Mouse (Mus musculus) induced T-regulatory cell, adult 2 months (primary cell): ENCODE results near the gene Lama1.
"Not testable (repeated sequence)": the region's sequence is repeated elsewhere in the genome, so short reads cannot be mapped to it uniquely, and the experiment has no call there.

ENCODE experiments used
- DNase-seq: peaks from one replicate; pipeline ENCODE4 v3.0.0-alpha.2; 2012; ENCODE audit warnings: low read depth

Gene Lama1

DNA sequence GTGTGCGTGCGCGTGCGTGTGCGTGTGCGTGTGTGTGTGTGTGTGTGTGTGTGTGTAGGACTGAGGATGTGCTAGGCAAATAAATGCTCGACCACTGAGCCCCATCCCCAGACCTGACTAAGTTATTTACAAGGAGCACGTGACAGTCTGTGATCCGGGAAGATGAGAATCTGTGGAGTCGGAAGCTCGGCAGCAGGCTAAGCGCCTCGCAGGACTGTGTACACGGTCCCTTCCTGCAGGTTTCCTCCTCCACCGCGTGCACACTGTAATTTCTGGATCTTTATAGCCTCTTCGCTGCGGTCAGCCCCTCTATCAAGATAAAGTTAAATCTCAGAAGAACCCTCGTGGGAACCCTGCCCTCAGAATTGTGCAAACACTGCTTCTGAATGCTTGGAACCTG, 18.4 kb downstream of the Lama1 start:
- DNase-seq: no peak

DNA sequence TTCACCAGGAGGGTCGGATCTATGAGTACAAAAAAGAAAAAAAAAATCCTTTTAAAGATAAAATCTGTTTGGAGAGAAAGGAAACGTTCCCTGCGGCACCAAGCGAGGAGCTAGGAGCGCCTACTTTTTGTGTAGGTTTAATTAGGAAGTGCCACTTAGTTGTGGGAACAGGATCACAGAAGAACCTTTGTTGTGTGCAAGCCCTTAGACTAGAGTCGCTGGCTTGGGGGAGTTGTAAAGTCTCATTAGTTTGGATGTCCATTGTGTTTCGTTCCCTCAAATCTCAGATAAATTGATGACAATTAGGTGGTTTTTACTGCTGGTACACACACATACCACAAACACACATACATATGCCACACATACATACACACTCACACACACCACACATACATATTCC, 25.0 kb downstream of the Lama1 start:
- DNase-seq: no peak

DNA sequence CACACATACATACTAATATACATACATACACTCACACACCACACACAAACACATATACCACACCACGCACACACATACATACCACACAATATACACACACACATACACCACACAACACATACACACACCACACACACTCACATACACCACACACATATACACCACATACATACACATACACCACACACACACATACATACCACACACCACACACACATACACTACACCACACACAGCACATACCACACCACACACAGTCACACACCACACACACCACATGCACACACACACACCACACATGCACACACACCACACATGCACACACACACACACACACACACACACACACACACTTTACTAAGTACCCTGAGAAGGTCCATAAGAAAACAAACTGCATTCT, 25.5 kb downstream of the Lama1 start:
- DNase-seq: no peak

DNA sequence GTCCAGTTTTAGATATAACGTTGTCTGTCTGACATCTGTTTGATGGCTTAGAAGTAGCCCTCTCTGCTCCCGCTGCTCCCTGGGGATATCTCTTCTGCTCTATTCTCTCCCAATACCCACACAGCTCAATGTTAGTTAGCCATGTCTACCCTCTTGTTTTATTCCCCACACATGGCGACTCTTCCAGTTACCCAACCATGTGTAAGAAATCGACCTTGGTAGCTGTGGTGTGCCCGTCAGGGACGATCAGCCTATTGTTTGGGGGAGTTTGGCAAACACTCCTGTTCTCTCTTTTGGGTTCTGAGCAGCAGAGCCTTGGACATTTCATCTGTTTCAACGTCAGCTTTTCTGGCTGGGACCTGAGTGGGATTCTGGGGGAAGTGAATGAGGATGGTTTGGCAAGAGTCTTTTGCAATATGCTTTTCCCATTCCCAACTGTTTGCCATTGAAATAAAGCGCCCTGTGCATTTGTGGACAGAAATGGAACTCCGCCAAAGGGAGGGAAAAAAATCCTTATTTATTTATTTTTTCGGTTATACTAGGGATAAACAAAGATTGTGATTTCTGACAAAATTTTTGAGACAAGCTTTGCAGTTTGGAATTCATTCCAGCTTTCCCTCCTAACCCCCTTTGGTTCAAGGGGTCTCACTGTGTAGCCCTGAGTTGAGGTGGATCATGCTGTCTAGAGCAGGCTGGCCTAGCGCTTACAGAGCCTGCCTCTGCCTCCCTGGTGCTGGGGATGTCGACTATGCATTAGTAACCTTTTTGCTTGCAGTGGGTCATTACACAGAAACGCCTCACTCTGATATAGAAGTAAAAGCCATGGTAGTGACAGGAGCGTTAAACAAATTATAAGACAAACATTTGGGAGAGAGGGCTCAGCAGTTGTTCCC, 26.4 kb downstream of the Lama1 start:
- no peak for DNase-seq

DNA sequence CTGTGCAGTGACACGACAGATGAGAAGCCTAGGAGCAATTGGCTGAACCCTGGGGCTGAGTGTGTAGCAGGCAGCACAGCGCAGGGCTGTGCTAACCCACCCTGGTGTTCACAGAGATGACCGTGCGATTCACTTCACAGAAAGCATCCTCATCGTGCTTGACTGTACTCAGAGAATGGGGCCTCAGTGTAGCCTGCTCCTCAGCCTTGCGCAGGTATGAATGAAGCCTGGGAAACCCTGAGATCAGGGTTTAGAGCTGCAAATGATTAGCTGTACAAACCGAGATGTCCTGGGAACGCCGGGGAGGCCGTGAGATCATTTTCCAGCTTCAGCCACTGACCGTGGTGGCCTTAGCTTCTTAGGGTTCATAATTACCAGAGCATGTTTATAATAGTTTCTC, 29.5 kb downstream of the Lama1 start:
- DNase-seq: no peak

DNA sequence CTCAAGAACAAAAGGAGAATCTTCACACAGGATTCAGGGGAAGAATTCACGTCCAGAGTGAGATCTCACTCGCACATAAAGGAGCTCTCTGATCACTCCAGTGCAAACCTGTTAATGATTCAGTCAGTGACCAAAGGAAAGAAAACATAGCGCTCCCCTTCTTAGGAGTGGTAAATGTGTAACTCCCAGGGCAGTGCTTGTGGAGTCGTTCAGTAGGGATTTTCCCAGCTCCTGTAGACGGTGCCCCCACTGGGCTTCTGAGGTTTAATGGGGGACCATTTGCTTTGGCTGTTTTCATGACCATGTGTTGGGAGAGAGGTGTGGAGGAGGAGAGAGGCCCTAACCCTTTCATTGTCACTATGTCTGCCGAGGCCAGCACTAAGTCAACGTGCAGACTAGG, 31.7 kb downstream of the Lama1 start:
- DNase-seq: no peak

DNA sequence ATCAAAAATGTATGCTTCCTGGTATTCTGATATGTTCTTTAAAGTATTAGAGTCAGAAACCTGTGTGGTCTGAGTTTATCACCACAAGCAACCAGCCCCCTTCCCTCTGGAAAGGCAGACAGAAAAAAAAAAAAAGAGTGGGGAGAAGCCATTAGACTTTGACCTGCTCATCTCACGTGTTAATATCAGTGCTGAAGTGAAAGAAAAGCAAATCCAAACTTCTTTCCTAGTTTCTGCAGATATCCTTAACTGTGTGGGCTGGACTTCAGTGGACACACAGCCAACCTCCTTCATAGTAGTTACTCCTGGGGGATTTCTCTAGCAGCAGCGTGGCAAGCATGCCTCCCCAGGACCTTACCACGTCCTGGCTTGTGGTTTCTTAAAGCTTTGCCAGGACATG, 34.0 kb downstream of the Lama1 start:
- no peak for DNase-seq

DNA sequence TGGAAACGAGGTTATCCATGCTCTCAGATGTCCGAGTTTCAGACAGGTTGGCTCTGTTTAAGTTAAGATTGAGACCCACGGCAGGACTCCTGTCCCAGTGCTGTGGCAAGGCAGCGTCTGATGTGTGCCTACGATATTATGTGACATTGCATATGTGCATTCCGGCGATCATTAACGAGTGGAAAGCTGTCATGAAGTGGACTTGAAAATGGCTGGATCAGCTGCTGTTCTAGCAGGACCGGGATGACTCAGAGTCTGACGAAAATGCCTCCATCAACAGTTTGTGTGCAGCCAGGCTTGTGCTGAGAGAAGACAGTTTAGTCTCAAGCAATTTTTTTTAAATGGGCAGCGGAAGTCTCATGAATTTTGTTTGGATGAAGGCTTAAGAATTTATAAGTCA, 34.9 kb downstream of the Lama1 start:
- no peak for DNase-seq

DNA sequence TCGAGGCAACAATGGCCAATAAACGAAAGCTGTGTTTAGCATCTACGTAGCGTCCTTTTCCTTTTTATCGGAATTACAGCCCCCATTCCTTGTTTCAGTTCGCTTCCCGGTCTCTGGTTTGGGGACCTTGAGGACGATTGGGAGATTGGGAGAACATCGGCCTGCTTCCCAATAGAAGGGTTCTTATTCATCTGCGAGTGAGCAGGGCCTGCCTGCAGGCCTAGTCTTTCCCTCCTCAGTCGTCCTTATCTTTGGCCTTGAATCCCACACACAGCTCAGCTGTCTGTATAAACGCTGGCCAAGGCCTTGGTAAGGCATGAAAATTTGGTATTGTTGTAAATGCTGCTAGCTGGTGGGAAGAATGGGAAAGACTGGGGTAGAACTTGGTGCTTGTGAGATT, 36.5 kb downstream of the Lama1 start:
- no peak for DNase-seq

DNA sequence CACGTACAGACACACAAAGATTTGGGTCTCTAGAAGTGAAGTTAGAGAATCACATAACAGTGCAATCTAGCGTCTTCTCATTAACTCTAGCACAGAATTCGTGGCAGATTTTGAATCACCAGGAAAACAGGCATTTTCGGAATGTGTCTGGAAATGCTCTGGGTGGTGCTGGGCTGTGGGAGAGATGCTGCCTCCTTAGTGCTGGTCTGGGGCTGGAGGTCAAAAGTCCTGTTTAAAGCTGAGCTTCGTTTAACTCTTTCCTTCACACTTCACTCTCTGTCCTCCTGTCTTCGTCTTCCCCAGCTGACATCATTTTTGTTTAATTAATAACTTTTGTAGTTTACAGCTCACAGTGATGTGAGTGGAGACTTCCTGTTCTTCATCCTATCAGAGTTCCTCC, 38.7 kb downstream of the Lama1 start:
- no peak for DNase-seq

DNA sequence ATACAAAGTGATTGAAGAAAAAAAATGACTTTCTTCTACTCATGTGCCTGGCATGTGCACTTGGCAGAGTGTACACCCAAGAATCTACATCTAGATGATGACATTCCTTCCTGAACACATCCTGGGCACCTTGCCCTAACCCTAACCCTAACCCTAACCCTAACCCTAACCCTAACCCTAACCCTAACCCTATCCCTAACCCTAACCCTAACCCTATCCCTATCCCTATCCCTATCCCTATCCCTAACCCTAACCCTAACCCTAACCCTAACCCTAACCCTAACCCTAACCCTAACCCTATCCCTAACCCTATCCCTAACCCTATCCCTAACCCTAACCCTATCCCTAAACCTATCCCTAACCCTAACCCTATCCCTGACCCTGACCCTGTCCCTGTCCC, 44.2 kb downstream of the Lama1 start:
- not testable (repeated sequence) for DNase-seq

DNA sequence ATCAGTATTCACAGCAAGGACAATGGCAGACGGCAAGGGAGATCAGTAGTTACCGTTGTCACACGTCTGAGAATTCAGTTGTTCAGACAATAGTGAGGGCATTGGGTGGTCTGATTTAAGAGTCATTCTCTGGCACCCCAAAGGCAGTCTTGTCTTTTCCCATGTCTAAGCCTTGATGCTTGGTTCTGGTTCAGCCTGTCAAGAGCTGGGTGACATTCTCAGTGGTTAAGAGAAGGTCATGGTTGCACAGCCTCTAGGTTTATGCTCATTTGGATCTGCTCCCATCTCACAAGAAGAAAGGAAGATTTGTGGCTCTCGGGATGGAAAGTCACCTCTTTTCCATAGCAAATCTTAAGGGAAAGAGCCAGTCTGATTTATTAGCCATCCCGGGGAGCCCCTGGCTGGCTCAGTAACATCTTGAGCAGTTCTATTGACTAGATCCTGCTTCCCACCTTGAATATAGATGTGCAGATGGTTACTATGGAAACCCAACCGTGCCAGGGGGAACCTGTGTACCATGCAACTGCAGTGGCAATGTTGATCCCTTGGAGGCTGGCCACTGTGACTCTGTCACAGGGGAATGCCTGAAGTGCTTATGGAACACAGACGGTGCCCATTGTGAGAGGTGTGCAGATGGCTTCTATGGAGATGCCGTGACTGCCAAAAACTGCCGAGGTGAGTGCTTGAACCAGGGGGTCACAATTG, 67.3 kb downstream of the Lama1 start:
- no peak for DNase-seq

DNA sequence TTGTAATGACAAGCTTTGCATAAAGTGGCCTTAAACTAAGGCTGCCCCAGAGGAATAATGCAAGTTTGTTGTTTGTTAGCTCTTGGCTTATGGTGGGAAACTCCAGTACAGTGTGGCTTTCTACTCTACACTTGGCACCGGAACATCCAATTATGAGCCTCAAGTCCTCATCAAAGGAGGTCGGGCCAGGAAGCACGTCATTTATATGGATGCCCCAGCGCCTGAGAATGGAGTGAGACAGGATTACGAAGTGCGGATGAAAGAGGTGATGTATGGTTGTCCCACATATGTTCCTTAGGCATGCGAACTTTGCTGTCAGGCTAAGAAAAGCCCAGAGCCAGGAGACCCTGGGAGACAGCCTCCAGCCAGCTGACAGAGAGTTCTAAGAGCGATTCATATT, 76.5 kb downstream of the Lama1 start:
- DNase-seq: no peak

DNA sequence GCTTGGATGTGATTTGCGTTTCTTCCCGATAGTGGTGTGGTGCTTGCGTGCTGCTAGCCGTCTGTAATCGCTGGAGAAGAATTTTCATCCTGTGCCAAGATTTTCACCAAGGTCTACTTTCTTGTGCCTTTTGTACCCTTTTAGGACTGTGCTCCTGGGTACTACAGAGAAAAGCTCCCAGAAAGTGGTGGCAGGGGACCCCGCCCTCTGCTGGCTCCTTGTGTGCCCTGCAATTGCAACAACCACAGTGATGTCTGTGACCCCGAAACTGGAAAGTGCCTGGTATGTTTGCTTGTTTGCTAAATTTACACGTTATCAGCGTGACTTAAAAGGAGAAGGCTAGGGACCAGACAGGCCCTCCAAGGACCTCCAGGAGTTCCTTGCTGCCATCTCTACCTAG, 79.7 kb downstream of the Lama1 start:
- no peak for DNase-seq

DNA sequence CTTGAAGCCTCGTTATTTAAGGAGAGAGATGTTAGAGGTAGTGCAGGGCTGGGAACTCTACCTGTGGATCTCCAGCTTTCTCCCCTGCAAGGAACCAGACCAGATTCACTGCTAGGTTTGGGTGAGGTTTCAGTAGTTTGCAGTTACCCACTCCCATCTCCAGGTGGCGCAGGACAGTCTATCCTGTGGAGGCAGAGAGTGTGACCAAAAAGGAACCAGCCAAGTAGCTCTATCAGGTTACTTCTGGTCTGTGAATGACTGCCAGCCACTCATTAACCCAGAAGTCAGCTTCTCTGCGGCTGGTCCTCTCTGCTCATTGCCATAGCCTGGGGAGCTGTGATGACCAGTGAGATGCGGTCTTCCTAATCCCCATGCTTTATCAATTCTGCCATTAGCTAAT, 82.8 kb downstream of the Lama1 start:
- DNase-seq: no peak

DNA sequence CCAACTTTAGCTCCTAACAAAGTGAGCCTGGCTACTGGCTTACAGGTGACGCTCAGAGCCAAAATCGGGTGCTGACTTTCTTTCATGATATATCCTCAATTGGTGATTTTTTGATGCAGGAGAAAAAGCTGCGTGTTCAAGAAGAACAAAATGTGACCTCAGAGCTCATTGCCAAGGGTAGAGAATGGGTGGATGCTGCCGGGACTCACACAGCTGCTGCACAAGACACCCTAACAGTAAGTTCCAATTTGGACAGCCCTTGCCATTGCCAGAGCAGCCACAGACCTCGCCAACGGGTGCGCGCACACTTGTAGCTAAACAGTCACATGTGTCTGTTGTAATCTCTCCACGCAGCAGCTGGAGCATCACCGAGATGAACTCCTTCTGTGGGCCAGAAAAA, 94.0 kb downstream of the Lama1 start:
- no peak for DNase-seq

DNA sequence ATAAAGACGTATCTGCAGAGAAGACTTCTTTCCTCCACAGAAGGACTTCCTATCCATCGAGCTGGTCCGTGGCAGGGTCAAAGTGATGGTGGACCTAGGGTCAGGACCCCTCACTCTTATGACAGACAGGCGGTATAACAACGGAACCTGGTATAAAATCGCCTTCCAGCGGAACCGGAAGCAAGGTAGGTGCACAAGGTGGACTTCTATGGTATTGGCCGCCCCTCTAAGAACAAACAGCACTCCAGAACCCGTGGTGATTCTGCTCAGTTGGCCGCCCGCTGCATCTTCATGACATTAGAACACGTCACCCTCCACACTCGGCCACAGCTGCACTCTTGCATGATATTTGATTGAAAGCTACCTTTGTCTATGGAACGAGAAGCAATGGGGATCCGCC, 112.1 kb downstream of the Lama1 start:
- DNase-seq: no peak

DNA sequence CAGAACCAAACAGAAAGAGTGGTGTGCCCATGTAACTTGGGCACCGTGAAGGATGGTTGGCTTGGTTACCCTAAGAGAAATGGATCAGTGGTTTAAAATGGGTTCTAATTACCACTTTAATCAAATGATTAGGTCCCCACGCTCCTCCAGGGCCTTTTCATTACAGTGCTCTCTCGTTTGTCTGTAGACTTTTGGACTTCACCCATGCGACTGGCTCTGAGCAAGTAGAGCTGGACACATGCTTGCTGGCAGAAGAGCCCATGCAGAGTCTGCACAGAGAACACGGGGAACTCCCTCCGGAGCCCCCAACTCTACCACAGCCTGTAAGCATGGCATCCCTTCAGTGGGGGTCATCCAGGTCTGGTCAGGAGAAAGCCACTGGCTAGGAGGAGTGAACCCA, 116.6 kb downstream of the Lama1 start:
- no peak for DNase-seq

DNA sequence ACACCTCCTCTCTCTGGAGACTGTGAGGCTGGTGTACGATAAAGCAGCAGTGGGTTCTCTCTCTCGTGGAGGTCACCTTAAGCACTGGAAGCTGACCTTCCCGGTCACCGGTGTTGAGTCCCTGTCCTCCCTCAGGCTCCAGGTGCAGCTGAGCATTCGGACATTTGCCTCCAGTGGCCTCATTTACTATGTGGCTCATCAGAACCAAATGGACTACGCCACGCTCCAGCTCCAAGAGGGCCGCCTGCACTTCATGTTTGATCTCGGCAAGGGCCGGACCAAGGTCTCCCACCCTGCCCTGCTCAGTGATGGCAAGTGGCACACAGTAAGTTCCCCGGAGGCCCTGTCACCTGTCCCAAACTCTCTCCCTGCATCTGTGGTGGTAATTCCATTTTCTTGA, 118.7 kb downstream of the Lama1 start:
- no peak for DNase-seq

DNA sequence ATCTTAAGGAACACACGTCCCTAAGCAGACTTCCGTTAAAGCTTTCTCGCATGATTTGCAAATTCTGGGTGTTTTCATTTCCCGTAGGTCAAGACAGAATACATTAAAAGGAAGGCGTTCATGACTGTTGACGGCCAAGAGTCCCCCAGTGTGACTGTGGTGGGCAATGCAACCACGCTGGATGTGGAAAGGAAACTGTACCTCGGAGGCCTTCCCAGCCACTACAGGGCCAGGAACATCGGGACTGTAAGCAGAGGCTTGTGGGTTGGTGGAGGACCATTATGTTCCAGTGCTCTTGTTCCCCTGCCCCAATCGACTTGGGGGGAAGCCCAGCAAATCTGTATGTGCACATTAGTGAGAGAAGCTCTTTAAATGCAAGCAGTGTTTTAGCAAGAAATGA, 119.9 kb downstream of the Lama1 start:
- no peak for DNase-seq

DNA sequence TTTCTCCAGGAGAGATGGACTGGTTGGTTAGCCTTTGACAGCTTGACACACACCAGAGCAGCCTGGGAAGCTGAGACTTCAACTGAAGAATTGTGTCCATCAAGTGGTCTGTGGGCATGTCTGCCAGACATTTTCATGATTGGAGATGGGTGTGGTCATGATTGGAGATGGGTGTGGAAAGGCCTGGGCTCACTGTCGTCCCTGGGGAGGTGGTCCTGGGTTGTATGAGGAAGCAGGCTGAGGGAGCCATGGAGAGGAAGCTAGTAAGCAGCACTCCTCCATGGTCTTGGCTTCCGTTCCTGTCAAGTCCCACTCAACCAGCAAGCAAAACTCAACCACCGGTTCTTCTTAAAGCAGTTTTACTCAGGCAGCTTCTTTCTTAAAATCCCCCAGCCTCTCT, 130.4 kb downstream of the Lama1 start:
- no peak for DNase-seq

DNA sequence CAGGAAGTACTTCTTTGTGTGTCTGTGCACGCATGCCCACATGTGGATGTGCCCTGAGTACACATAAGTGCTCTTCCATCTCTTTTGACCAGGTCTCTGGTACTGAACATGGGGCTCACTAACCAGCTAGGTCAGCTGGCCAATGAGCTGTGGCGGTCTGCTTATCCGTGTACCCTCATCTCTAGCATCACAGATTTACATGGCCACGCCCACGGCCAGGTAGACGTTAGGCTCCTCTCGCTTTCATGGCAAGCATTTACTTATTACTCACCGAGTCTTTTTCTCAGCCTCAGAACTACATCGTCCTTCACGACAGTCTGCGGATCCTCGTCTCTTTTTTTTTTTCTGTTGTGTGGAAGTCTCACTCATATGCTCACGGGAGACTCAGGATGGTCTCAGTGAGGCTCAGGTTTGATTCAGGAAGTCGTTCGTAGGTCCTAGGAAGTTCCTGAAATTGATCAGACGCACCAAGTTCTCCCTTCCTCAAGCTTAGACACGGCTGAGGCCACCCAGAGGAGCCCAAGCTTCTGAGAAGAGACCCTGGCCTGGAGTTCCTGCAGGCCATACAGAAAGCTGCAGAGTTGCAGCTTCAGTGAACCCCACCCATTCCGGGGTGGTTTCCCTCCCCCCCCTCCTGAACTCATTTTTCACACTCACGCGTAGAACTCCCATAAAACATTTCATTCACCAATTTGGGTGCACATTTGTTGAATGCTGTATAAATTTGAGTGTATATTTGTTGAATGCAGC, 139.3 kb downstream of the Lama1 start:
- no peak for DNase-seq
